Mouse (Mus musculus) C2C12 (cell line): ENCODE measurements around the gene Clasp1. TPM values are rescaled to one million over a fixed set of nuclear protein-coding genes. Genes with fewer than 3 reads are reported as not detected.

Source experiments
- H3K27me3 ChIP-seq: one replicate; pipeline ENCODE4 v1.6.1; 2011; ENCODE audit not compliant: control insufficient read depth, insufficient read depth, insufficient read length
- H3K36me3 ChIP-seq: one replicate; pipeline ENCODE4 v1.6.1; 2011; ENCODE audit not compliant: control insufficient read depth, insufficient read depth
- H3K4me3 ChIP-seq: one replicate; pipeline ENCODE4 v1.5.1; 2011; ENCODE audit warnings: mild to moderate bottlenecking, control low read depth; ENCODE audit not compliant: poor library complexity, insufficient read depth, severe bottlenecking
- H3K79me2 ChIP-seq: one replicate; pipeline ENCODE4 v1.6.1; 2011; ENCODE audit not compliant: control insufficient read depth, insufficient read depth
- H3K79me3 ChIP-seq: one replicate; pipeline ENCODE4 v1.6.1; 2011; ENCODE audit warnings: low read depth, control low read depth
- H3ac ChIP-seq: one replicate; pipeline ENCODE3; 2011; ENCODE audit warnings: low read depth; ENCODE audit not compliant: control insufficient read depth, insufficient read length
- CEBPB ChIP-seq: IDR thresholded peaks from one replicate; pipeline ENCODE4 v1.6.1; 2011; ENCODE audit warnings: low read depth, mild to moderate bottlenecking, control low read depth, moderate library complexity
- CTCF ChIP-seq: IDR thresholded peaks from one replicate; pipeline ENCODE4 v1.5.1; 2011; ENCODE audit not compliant: control insufficient read depth, insufficient read depth, insufficient read length
- FOSL1 ChIP-seq: IDR thresholded peaks from one replicate; pipeline ENCODE4 v1.8.0; 2011; ENCODE audit warnings: mild to moderate bottlenecking, low read length; ENCODE audit not compliant: poor library complexity, insufficient read depth, severe bottlenecking
- MAX ChIP-seq: IDR thresholded peaks from one replicate; pipeline ENCODE4 v1.6.1; 2011; ENCODE audit warnings: mild to moderate bottlenecking, control low read depth
- MYOD1 ChIP-seq: IDR thresholded peaks from one replicate; pipeline ENCODE4 v1.6.1; 2011; ENCODE audit warnings: low read depth; ENCODE audit not compliant: control insufficient read depth, insufficient read length
- MYOG ChIP-seq: IDR thresholded peaks from one replicate; pipeline ENCODE4 v1.6.1; 2011; ENCODE audit not compliant: control insufficient read depth, insufficient read length; ENCODE audit errors: extremely low read depth
- USF1 ChIP-seq: IDR thresholded peaks from one replicate; pipeline ENCODE4 v1.6.1; 2011; ENCODE audit warnings: low read depth, mild to moderate bottlenecking, control low read depth, moderate library complexity
- polyA plus RNA-seq: library from polyadenylated mRNA; unstranded; fragments of >200 nt; fragmentation: generic; extraction: Trizol; gene quantifications from one replicate; pipeline ENCODE4 v1.2.1, GENCODE M21; 2012; ENCODE audit warnings: missing spikeins

The Clasp1 gene
- polyA plus RNA-seq, 1 experiment: 19.4 TPM

DNA sequence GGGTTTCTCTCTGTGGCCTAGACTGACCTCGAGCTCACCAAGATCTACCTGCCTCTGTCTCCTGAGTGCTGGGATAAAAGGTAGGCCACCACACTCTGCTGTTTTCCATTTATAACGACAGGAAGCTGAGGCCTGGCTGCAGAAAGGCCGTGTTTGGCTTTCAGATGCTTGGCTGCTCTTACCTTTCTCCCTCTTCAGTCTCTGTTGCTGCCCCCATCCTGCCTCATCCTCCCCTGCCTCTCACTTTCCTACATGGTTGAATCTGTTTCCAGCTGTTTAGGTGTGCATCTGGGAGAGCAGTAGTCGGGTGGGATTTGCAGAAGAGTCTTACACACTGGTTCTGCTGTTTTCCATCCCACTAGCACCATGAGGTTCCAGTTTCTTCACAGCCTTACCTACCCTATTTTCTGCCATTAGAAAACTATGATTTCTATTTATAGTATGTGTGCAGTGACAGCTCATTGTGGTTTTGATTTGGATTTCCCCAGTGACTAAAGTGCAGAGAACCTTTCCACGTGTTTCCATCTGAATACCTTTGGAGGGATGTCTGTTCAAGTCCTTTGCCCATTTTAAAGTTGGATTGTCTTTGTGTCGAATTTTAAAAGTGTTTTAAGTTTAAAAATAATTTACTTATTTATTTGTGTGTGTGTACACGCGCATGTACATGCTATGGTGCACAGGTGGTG is 10.9 kb downstream of the Clasp1 start:
- no peaks in the 10 kb centered on the region for H3K27me3 ChIP-seq
- TF ChIP-seq CEBPB (no peak), FOSL1 (no peak), CTCF (no peak), USF1 (no peak), MYOD1 (no peak), MAX (no peak), MYOG (no peak)
- peaks cover 8% of the 10 kb centered on the region for H3K36me3 ChIP-seq
- H3K4me3 ChIP-seq: no peak overlapping the region
- peaks cover 100% of the 10 kb centered on the region for H3K79me2 ChIP-seq
- peaks cover 91% of the 10 kb centered on the region for H3K79me3 ChIP-seq
- H3ac ChIP-seq: no peak overlapping the region

GRCm38 (mm10) chr1:118401991-118402390 is 13.1 kb downstream of the Clasp1 start:
- H3K36me3 ChIP-seq: no peaks in the 10 kb centered on the region
- no peak overlapping the region for H3ac ChIP-seq
- H3K79me3 ChIP-seq: peaks cover 85% of the 10 kb centered on the region
- peaks cover 99% of the 10 kb centered on the region for H3K79me2 ChIP-seq
- no peaks in the 10 kb centered on the region for H3K27me3 ChIP-seq
- no peak for TF ChIP-seq CTCF
- TF ChIP-seq MYOG: no peak
- no peak for TF ChIP-seq MAX
- TF ChIP-seq USF1: no peak
- no peak for TF ChIP-seq CEBPB
- TF ChIP-seq FOSL1: no peak
- no peak for TF ChIP-seq MYOD1
- H3K4me3 ChIP-seq: no peak overlapping the region

DNA sequence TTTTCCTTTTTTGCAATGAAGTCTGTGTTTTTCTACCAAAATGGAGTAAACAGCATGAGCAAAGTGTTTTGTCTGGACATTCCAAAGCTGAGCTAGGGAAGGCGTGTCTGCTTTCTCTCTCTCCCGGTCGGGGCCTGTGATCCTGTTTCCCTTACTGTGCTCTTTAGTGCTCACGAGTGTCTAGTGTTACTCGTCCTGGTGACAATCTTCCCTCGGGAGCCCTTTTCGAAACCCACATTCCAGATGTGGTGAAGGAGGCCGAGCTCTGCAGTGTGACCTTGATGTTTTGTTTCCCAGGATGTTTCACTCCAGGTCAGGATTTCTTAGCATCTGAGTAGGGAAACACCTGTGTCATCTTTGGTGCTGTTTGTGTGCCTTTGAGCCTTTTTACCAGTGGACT is 13.7 kb downstream of the Clasp1 start:
- Histone ChIP-seq H3K36me3 (no peaks in the 10 kb centered on the region), H3K79me3 (peaks cover 85% of the 10 kb centered on the region), H3K4me3 (no peak overlapping the region), H3K27me3 (no peaks in the 10 kb centered on the region), H3ac (no peak overlapping the region), H3K79me2 (peaks cover 99% of the 10 kb centered on the region)
- TF ChIP-seq MAX (no peak), USF1 (no peak), MYOD1 (no peak), CTCF (no peak), FOSL1 (no peak), MYOG (no peak)

- H3ac ChIP-seq: no peak overlapping the region
- peaks cover 99% of the 10 kb centered on the region for H3K79me2 ChIP-seq
- H3K27me3 ChIP-seq: no peaks in the 10 kb centered on the region
- H3K79me3 ChIP-seq: peaks cover 85% of the 10 kb centered on the region
- no peaks in the 10 kb centered on the region for H3K36me3 ChIP-seq
- TF ChIP-seq MYOG (no peak), MAX (no peak), FOSL1 (no peak), CEBPB (no peak), USF1 (no peak), CTCF (no peak), MYOD1 (no peak)
- no peak overlapping the region for H3K4me3 ChIP-seq
Measured at GRCm38 (mm10) chr1:118402966-118403365, 14.1 kb downstream of the Clasp1 start.

- H3K79me3 ChIP-seq: peaks cover 82% of the 10 kb centered on the region
- H3K4me3 ChIP-seq: no peak overlapping the region
- peaks cover 99% of the 10 kb centered on the region for H3K79me2 ChIP-seq
- TF ChIP-seq MAX (no peak), MYOD1 (no peak), USF1 (no peak), CEBPB (no peak), CTCF (no peak), FOSL1 (no peak), MYOG (no peak)
- no peaks in the 10 kb centered on the region for H3K27me3 ChIP-seq
- no peak overlapping the region for H3ac ChIP-seq
- H3K36me3 ChIP-seq: no peaks in the 10 kb centered on the region
Measured at GRCm38 (mm10) chr1:118403440-118403839, 14.6 kb downstream of the Clasp1 start.
